Mouse (Mus musculus) embryonic facial prominence, embryonic 14.5 days (tissue): ENCODE results near the gene Smarcc2. TPM values are rescaled to one million over a fixed set of nuclear protein-coding genes. Genes with fewer than 3 reads are reported as not detected.

ENCODE experiments used
- ATAC-seq: fragments of 200-750 bp; cut with Nextera tagmentation; 2 replicates; pipeline ENCODE4 v1.8.0; 2017; ENCODE audit warnings: low read depth, moderate number of reproducible peaks, moderate TSS enrichment
- DNase-seq: peaks from one replicate; pipeline ENCODE4 v3.0.0-alpha.2; 2015; ENCODE audit warnings: low spot score
- H3K27ac ChIP-seq: fragments of 300-500 bp; sonication (generic); replicated peaks from 2 replicates; pipeline ENCODE4 v1.5.1; 2014; ENCODE audit warnings: low read depth, mild to moderate bottlenecking, low read length, moderate library complexity
- H3K27me3 ChIP-seq: fragments of 300-500 bp; sonication (generic); replicated peaks from 2 replicates; pipeline ENCODE4 v1.6.1; 2014; ENCODE audit warnings: low read length; ENCODE audit not compliant: control insufficient read depth, insufficient read depth
- H3K36me3 ChIP-seq: fragments of 300-500 bp; sonication (generic); 2 replicates; pipeline ENCODE4 v1.6.1; 2014; ENCODE audit warnings: low read length, mixed read lengths; ENCODE audit not compliant: control insufficient read depth, insufficient read depth
- H3K4me1 ChIP-seq: fragments of 300-500 bp; sonication (generic); 2 replicates; pipeline ENCODE4 v1.6.1; 2014; ENCODE audit warnings: antibody characterized with exemption, low read length; ENCODE audit not compliant: control insufficient read depth, insufficient read depth
- H3K4me2 ChIP-seq: fragments of 300-500 bp; sonication (generic); 2 replicates; pipeline ENCODE4 v1.6.1; 2014; ENCODE audit warnings: low read depth, mild to moderate bottlenecking, low read length, moderate library complexity, mixed read lengths
- H3K4me3 ChIP-seq: fragments of 300-500 bp; sonication (generic); 2 replicates; pipeline ENCODE4 v1.5.1; 2014; ENCODE audit warnings: low read depth, mild to moderate bottlenecking, low read length
- H3K9ac ChIP-seq: fragments of 300-500 bp; sonication (generic); 2 replicates; pipeline ENCODE4 v1.6.1; 2014; ENCODE audit warnings: low read depth, mild to moderate bottlenecking, low read length, moderate library complexity, mixed read lengths
- H3K9me3 ChIP-seq: fragments of 300-500 bp; sonication (generic); 2 replicates; pipeline ENCODE4 v1.6.1; 2016; ENCODE audit warnings: low read length; ENCODE audit not compliant: control insufficient read depth
- WGBS: fragments of 180-500 bp; shearing (Covaris S2); extraction: QIAGEN DNeasy Blood & Tissue Kit; methylation state at CpG from one replicate; pipeline ENCODE4 v1.1.7; 2014; 5-methylcytosine and 5-hydroxymethylcytosine counted together
- microRNA-seq: library from miRNA; unstranded; fragments of <30 nt; microRNA quantifications from one replicate; pipeline ENCODE4, GENCODE M21; 2016; ENCODE audit warnings: borderline number of aligned reads
- polyA plus RNA-seq: library from polyadenylated mRNA; unstranded; fragments of >200 nt; fragmentation: Nextera tagmentation; extraction: Ambion mirVana; gene quantifications from 2 replicates; pipeline ENCODE4 v1.2.1, GENCODE M21; 2014

The Smarcc2 gene
- polyA plus RNA-seq, 1 experiment from 2014 or later: 84.1 TPM

- Histone ChIP-seq H3K9me3 (no peaks in the 10 kb centered on the region), H3K4me1 (peaks cover 4% of the 10 kb centered on the region; the same call in 1 of the 2 replicates), H3K9ac (no peak overlapping the region), H3K4me2 (no peak overlapping the region), H3K27me3 (no peaks in the 10 kb centered on the region), H3K36me3 (peaks cover 19% of the 10 kb centered on the region), H3K27ac (no peak overlapping the region), H3K4me3 (no peak overlapping the region)
- 100% methylated on average over 1 of the region's 1 CpGs for WGBS
- DNase-seq (no peak), ATAC-seq (no peak)
Observed at GRCm38 (mm10) chr10:128538340-128538870, 79.4 kb downstream of the Smarcc2 start.

Small RNA genes within 50 kb of the gene (microRNA-seq; reads per million reads assigned to microRNA genes)
- not detected for gene Mir6916
- gene Mir8105: 0.66 reads per million

Other genes with a start within 250 kb of the Smarcc2 start
- 30.8 and 35.8 TPM in 2 replicates for gene Spryd4, start 247.4 kb upstream of the Smarcc2 start, polyA plus RNA-seq
- gene Mip, start 233.4 kb upstream of the Smarcc2 start, polyA plus RNA-seq: 0.15 and 0.35 TPM in 2 replicates
- gene Timeless, start 227.2 kb upstream of the Smarcc2 start, polyA plus RNA-seq: 35.4 and 53.3 TPM in 2 replicates
- 0.24 and 0.30 TPM in 2 replicates for gene Apon, start 205.2 kb upstream of the Smarcc2 start, polyA plus RNA-seq
- gene Apof, start 190.6 kb upstream of the Smarcc2 start, polyA plus RNA-seq: not detected in 2 replicates
- 13.4 and 13.5 TPM in 2 replicates for gene Stat2, start 188.7 kb upstream of the Smarcc2 start, polyA plus RNA-seq
- 0.20 and 0.29 TPM in 2 replicates for gene Il23a, start 160.5 kb upstream of the Smarcc2 start, polyA plus RNA-seq
- 23.6 and 23.8 TPM in 2 replicates for gene Pan2, start 155.9 kb upstream of the Smarcc2 start, polyA plus RNA-seq
- 350 and 364 TPM in 2 replicates for gene Cnpy2, start 136.8 kb upstream of the Smarcc2 start, polyA plus RNA-seq
- 199 and 201 TPM in 2 replicates for gene Cs, start 121.5 kb upstream of the Smarcc2 start, polyA plus RNA-seq
- gene Coq10a, start 90.3 kb upstream of the Smarcc2 start, polyA plus RNA-seq: 15.6 and 16.8 TPM in 2 replicates
- gene Ankrd52, start 82.1 kb upstream of the Smarcc2 start, polyA plus RNA-seq: 11.9 and 12.7 TPM in 2 replicates
- 0.11 and 0.13 TPM in 2 replicates for gene Slc39a5, start 58.0 kb upstream of the Smarcc2 start, polyA plus RNA-seq
- 61.9 and 63.3 TPM in 2 replicates for gene Nabp2, start 47.8 kb upstream of the Smarcc2 start, polyA plus RNA-seq
- gene Rnf41, start 47.6 kb upstream of the Smarcc2 start, polyA plus RNA-seq: 35.2 and 36.1 TPM in 2 replicates
- gene Myl6, start 34.9 kb downstream of the Smarcc2 start, polyA plus RNA-seq: 1,095 and 1,174 TPM in 2 replicates
- gene Myl6b, start 39.4 kb downstream of the Smarcc2 start, polyA plus RNA-seq: 5.6 and 6.8 TPM in 2 replicates
- 44.2 and 46.8 TPM in 2 replicates for gene Esyt1, start 66.6 kb downstream of the Smarcc2 start, polyA plus RNA-seq
- 11.4 and 12.5 TPM in 2 replicates for gene Zc3h10, start 88.5 kb downstream of the Smarcc2 start, polyA plus RNA-seq
- gene Rpl41, start 90.1 kb downstream of the Smarcc2 start, polyA plus RNA-seq: 4,564 and 5,119 TPM in 2 replicates
- 187 and 202 TPM in 2 replicates for gene Pa2g4, start 106.7 kb downstream of the Smarcc2 start, polyA plus RNA-seq
- 22.5 and 22.7 TPM in 2 replicates for gene Erbb3, start 130.4 kb downstream of the Smarcc2 start, polyA plus RNA-seq
- gene Rps26, start 167.5 kb downstream of the Smarcc2 start, polyA plus RNA-seq: 1,114 and 1,162 TPM in 2 replicates
- 2.2 and 4.0 TPM in 2 replicates for gene Ikzf4, start 186.7 kb downstream of the Smarcc2 start, polyA plus RNA-seq
- 11.1 and 14.4 TPM in 2 replicates for gene Suox, start 214.8 kb downstream of the Smarcc2 start, polyA plus RNA-seq
- gene Rab5b, start 237.0 kb downstream of the Smarcc2 start, polyA plus RNA-seq: 74.7 and 75.4 TPM in 2 replicates
- gene Pmel, start 244.9 kb downstream of the Smarcc2 start, polyA plus RNA-seq: 14.0 and 14.6 TPM in 2 replicates
- gene Cdk2, start 245.8 kb downstream of the Smarcc2 start, polyA plus RNA-seq: 99.2 and 105 TPM in 2 replicates